Mouse (Mus musculus) thymus, adult 18-20 months (tissue): ENCODE results near the gene Tmem192.
"Not testable (repeated sequence)": the region's sequence is repeated elsewhere in the genome, so short reads cannot be mapped to it uniquely, and the experiment has no call there.

Experiments
- DNase-seq, 2 experiments: peaks; one replicate each; pipeline ENCODE4 v3.0.0; 2022; ENCODE audit warnings: mixed read lengths in 2 of 2

Gene Tmem192

GRCm38 (mm10) chr8:64983150-64983897 is 36.3 kb downstream of the Tmem192 start:
- no peak for DNase-seq

GRCm38 (mm10) chr8:64987731-64988130 is 40.7 kb downstream of the Tmem192 start, which contains the start of gene Trim75:
Trim75 (minus strand) TSS chr8:64987831.
- no peak for DNase-seq

GRCm38 (mm10) chr8:64998806-64999365 is 51.9 kb downstream of the Tmem192 start:
- DNase-seq, result no peak

- DNase-seq, result not testable (repeated sequence)
Observed at GRCm38 (mm10) chr8:65007616-65008015, 60.6 kb downstream of the Tmem192 start.

GRCm38 (mm10) chr8:65018423-65018822 is 71.4 kb downstream of the Tmem192 start, which contains the start of the genes Trim61 and Trim60:
Trim61 (minus strand) TSS chr8:65018523.
Trim60 (minus strand) TSS chr8:65018584.
- no peak for DNase-seq
